Mouse (Mus musculus): Measurements from ENCODE around the gene Sin3a. TPM values are rescaled to one million over a fixed set of nuclear protein-coding genes. Genes with fewer than 3 reads are reported as not detected.

Gene Sin3a
- polyA plus RNA-seq, 1 experiment from 2014 or later = 10.4 TPM

DNA sequence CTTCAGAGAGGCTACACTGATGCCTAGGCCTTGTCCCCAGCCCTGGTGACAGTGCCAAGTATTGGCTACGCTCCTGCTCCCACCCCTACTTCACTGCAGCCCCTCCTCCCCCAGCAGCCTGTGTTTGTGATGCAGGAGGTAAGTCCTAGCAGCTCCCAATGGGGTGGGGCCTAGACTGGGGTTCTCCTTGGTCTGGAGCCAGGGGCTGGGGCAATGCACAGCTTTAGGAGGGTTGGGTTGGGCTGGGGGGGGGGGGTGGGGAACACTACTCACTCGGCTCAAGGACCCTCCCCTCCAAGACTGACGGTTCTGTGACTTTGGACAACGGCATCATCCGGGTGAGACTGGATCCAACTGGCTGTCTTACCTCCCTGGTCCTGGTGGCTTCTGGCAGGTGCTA, 67.7 kb downstream of the Sin3a start:
- WGBS = 86% methylated on average over 3 of the region's 5 CpGs
- H3K9me3 ChIP-seq (ENCODE audit: control insufficient read depth, low read length) = no peaks in the 10 kb centered on the region

DNA sequence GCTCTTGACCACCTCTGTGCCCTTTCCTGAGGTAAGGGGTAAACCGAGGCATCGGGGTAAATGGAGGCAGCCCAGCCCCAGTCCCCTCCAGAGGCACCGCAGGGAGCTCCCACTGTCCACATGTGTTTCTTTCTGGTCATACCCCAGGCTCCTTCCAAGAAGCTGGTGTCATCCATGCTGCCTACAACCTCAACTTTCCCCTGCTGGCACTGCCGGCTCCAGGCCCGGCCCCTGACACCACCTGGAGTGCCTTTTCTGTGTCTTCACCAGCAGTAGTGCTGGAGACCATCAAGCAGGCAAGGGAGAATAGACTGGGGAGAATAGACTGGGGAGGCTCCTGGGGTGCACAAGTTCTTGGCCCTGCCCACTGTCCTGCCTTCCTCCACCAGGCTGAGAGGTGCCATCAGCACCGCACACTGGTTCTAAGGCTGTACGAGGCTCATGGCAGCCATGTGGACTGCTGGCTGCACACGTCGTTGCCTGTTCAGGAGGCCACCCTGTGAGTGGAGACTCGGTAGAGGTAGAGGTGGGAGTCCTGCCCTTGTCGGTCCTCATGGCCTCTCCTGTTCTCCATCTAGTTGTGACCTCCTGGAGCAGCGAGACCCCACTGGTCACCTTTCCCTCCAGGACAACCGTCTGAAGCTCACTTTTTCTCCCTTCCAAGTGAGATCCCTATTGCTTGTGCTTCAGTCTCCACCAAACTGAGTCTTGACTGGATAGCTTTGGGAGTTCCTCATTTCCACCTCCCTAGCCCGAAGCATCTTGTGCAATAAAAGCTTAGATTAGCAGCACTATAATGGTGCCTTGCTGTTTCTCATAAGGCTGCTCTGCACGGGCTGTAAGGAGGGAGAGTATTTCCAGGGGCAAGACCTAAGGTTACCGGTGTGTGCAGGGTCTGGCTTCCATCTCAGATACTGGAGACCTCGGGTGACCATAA, 69.8 kb downstream of the Sin3a start:
- Histone ChIP-seq H3K27ac (replicated peaks) (no peak overlapping the region), H3K9me3 (ENCODE audit: control insufficient read depth, low read length) (no peaks in the 10 kb centered on the region), H3K36me3 (ENCODE audit: control insufficient read depth, insufficient read depth, low read length) (peaks cover 6% of the 10 kb centered on the region; the same call in 1 of the 2 replicates), H3K27me3 (ENCODE audit: control insufficient read depth, insufficient read depth, low read length) (no peaks in the 10 kb centered on the region), H3K9ac (ENCODE audit: low read length) (no peak overlapping the region), H3K4me3 (ENCODE audit: low read depth, low read length) (no peak overlapping the region), H3K4me2 (replicated peaks; ENCODE audit: low read depth) (no peak overlapping the region), H3K4me1 (replicated peaks; ENCODE audit: control insufficient read depth, insufficient read depth) (no peaks in the 10 kb centered on the region; the same call in 1 of the 2 replicates)
- no peak for TF ChIP-seq EP300 (optimal IDR thresholded peaks at IDR 0.05)
- TF ChIP-seq CTCF (IDR thresholded peaks at IDR 0.05; ENCODE audit: low read depth) = no peak
- DNase-seq (ENCODE audit: low spot score) (no peak), ATAC-seq (ENCODE audit: low FRiP score, low TSS enrichment) (no peak)
- 89% methylated on average over 17 of the region's 17 CpGs for WGBS

More for the DNA sequence above, 67.7 kb downstream of the Sin3a start:
- no peaks in the 10 kb centered on the region for H3K4me1 ChIP-seq (replicated peaks; ENCODE audit: control insufficient read depth, insufficient read depth)
- DNase-seq (ENCODE audit: low spot score) (no peak), ATAC-seq (ENCODE audit: low FRiP score, low TSS enrichment) (no peak)
- H3K4me3 ChIP-seq (ENCODE audit: low read depth, low read length) = no peak overlapping the region
- TF ChIP-seq CTCF (IDR thresholded peaks at IDR 0.05; ENCODE audit: low read depth) (no peak), EP300 (optimal IDR thresholded peaks at IDR 0.05) (no peak)
- H3K36me3 ChIP-seq (ENCODE audit: control insufficient read depth, insufficient read depth, low read length) = peaks cover 13% of the 10 kb centered on the region
- no peak overlapping the region for H3K27ac ChIP-seq (replicated peaks)
- no peaks in the 10 kb centered on the region for H3K27me3 ChIP-seq (ENCODE audit: control insufficient read depth, insufficient read depth, low read length)
- H3K9ac ChIP-seq (ENCODE audit: low read length) = no peak overlapping the region
- H3K4me2 ChIP-seq (replicated peaks; ENCODE audit: low read depth) = no peak overlapping the region

DNA sequence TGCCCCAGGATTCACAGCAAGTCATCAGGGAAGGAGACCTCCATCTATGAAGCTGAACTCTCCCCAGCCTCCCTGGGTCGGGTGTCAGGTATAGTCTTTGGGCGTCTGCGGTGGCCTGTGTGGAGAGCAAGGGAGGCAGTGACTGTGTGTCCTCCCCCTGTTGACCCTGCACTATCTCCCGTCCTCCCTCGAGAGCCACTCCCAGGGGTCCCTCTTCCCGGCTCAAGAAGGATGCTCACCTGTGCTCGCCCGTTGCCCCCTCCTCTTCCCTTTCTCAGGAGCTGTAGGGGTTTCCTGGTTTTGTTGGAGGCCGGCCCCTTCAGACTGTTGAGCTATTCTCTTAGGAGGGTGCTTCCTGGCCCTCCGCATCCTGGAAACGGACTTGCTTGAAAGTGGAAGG, 71.4 kb downstream of the Sin3a start:
- WGBS = 81% methylated on average over 11 of the region's 11 CpGs
- TF ChIP-seq EP300 (optimal IDR thresholded peaks at IDR 0.05) (no peak), CTCF (IDR thresholded peaks at IDR 0.05; ENCODE audit: low read depth) (no peak)
- Histone ChIP-seq H3K27me3 (ENCODE audit: control insufficient read depth, insufficient read depth, low read length) (no peaks in the 10 kb centered on the region), H3K9ac (ENCODE audit: low read length) (no peak overlapping the region), H3K4me1 (replicated peaks; ENCODE audit: control insufficient read depth, insufficient read depth) (peaks cover 3% of the 10 kb centered on the region; the same call in 1 of the 2 replicates), H3K27ac (replicated peaks) (no peak overlapping the region), H3K4me3 (ENCODE audit: low read depth, low read length) (no peak overlapping the region), H3K4me2 (replicated peaks; ENCODE audit: low read depth) (no peak overlapping the region), H3K9me3 (ENCODE audit: control insufficient read depth, low read length) (no peaks in the 10 kb centered on the region), H3K36me3 (ENCODE audit: control insufficient read depth, insufficient read depth, low read length) (peaks cover 4% of the 10 kb centered on the region; the same call in 1 of the 2 replicates)
- no peak for DNase-seq (ENCODE audit: low spot score)
- no peak for ATAC-seq (ENCODE audit: low FRiP score, low TSS enrichment)

DNA sequence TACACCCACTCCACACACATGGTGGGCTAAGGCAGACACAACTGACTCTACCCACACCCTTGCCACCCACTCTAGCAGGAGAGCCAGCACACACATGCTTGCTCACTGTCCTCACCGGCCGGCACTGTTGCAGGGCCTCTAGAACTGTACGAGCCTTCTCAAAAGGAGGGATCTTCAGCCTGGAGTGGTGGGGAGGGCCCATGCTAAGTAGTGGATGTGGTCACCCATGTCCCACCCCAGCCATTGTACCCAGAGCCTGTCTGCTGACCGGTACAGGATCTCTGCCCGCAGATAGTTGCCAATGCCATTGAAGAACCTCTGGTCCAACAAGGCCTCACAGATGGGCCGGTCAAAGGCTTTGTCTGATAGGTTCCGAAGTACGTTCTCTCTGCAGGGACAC, 73.0 kb downstream of the Sin3a start:
- H3K9ac ChIP-seq (ENCODE audit: low read length) = no peak overlapping the region

DNA sequence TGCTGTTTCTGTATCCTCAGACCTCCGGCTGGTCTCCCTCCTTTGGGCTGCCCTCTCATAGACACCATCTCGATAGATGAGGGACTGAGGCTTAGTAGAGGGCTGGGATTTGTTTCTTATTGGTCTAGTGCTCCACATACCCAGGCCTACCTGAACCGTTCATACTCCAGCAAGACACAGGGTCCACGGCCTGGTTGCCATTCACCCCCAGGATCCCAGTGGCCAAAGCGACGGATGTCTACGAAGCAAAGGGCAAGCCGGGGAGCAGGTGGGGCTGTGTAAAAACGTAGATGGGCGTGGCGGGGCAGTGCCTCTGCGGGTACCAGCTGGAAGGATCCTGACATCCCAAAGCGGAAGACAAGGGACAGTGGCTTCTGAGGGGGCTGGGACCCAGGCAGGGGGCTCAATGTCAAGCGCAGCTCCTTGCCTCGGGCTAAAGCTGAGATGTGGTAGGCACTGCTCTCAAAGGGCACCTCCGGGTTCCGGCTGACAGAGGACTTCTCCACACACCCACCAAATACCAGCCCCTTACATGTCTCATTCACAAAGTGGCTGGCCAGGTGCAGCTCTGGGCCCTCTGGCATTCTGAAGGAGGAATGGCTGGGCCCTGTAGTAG, 74.7 kb downstream of the Sin3a start:
- DNase-seq (ENCODE audit: low spot score) = no peak
- Histone ChIP-seq H3K9me3 (ENCODE audit: control insufficient read depth, low read length) (no peaks in the 10 kb centered on the region), H3K9ac (ENCODE audit: low read length) (no peak overlapping the region), H3K36me3 (ENCODE audit: control insufficient read depth, insufficient read depth, low read length) (no peaks in the 10 kb centered on the region; the same call in 1 of the 2 replicates), H3K4me2 (replicated peaks; ENCODE audit: low read depth) (no peak overlapping the region), H3K27ac (replicated peaks) (no peak overlapping the region), H3K4me3 (ENCODE audit: low read depth, low read length) (no peak overlapping the region), H3K4me1 (replicated peaks; ENCODE audit: control insufficient read depth, insufficient read depth) (peaks cover 3% of the 10 kb centered on the region; the same call in 1 of the 2 replicates), H3K27me3 (ENCODE audit: control insufficient read depth, insufficient read depth, low read length) (no peaks in the 10 kb centered on the region)
- ATAC-seq (ENCODE audit: low FRiP score, low TSS enrichment) = no peak
- WGBS = 77% methylated on average over 17 of the region's 17 CpGs
- no peak for TF ChIP-seq CTCF (IDR thresholded peaks at IDR 0.05; ENCODE audit: low read depth)
- TF ChIP-seq EP300 (optimal IDR thresholded peaks at IDR 0.05) = no peak

More for the DNA sequence above, 73.0 kb downstream of the Sin3a start:
- H3K4me3 ChIP-seq (ENCODE audit: low read depth, low read length) = no peak overlapping the region
- H3K27ac ChIP-seq (replicated peaks) = no peak overlapping the region
- ATAC-seq (ENCODE audit: low FRiP score, low TSS enrichment) = no peak
- no peaks in the 10 kb centered on the region; the same call in 1 of the 2 replicates for H3K36me3 ChIP-seq (ENCODE audit: control insufficient read depth, insufficient read depth, low read length)
- no peaks in the 10 kb centered on the region for H3K27me3 ChIP-seq (ENCODE audit: control insufficient read depth, insufficient read depth, low read length)
- TF ChIP-seq CTCF (IDR thresholded peaks at IDR 0.05; ENCODE audit: low read depth) = no peak
- TF ChIP-seq EP300 (optimal IDR thresholded peaks at IDR 0.05) = no peak
- 86% methylated on average over 8 of the region's 8 CpGs for WGBS
- H3K9me3 ChIP-seq (ENCODE audit: control insufficient read depth, low read length) = no peaks in the 10 kb centered on the region
- H3K4me2 ChIP-seq (replicated peaks; ENCODE audit: low read depth) = no peak overlapping the region
- peaks cover 3% of the 10 kb centered on the region; the same call in 1 of the 2 replicates for H3K4me1 ChIP-seq (replicated peaks; ENCODE audit: control insufficient read depth, insufficient read depth)
- no peak for DNase-seq (ENCODE audit: low spot score)

Measured in stomach, postnatal 0 days (tissue).